19 mouse cellular contexts compared by ENCODE assay signal in genomic region chr1:194157268-194157667, GRCm38 (mm10).
"Had no signal": no experiment of that assay in that cellular context is flagged by ENCODE, and none has a peak within 500 bp of the region (broad histone marks: within the 10 kb centered on the region; RNA-seq: fewer than 3 reads in every experiment).

No protein-coding gene starts in this region.

- DNase-seq: gastrocnemius, adult 2 months; gastrocnemius, postnatal 10 days; gastrocnemius, postnatal 25 days; heart, adult 11 months; heart, adult 2 months; heart, postnatal 10 days; heart, postnatal 4 days; kidney, adult 18-20 months; kidney, adult 8-10 months; kidney, postnatal 10 days; kidney, postnatal 36 days; layer of hippocampus, adult 9-11 months; layer of hippocampus, postnatal 36 days; left cerebral cortex, postnatal 4 days had no signal

- ATAC-seq: hindbrain, embryonic 16.5 days; inflammation-experienced regulatory T-cells, adult 6 months; intestine, embryonic 15.5 days; intestine, postnatal 0 days; liver, embryonic 12.5 days had no signal
